Mouse (Mus musculus) induced T-regulatory cell, adult 2 months (primary cell): ENCODE data around the gene Zfp579.
"Not testable (repeated sequence)": the region's sequence is repeated elsewhere in the genome, so short reads cannot be mapped to it uniquely, and the experiment has no call there.

Experiments
- DNase-seq: peaks from one replicate; pipeline ENCODE4 v3.0.0-alpha.2; 2012; ENCODE audit warnings: low read depth

Gene Zfp579

GRCm38 (mm10) chr7:5015118-5016001, 19.4 kb upstream of the Zfp579 start, which contains the start of gene Gm44973:
Gene Gm44973, plus strand, starts transcription at chr7:5015496.
- peak; percentile 98 for DNase-seq

- peak; percentile 100 for DNase-seq
Measured at GRCm38 (mm10) chr7:5014251-5015117, 18.5 kb upstream of the Zfp579 start, which contains the start of the genes Zfp524 and Fiz1. Gene Zfp524, plus strand, starts transcription at chr7:5014415. Gene Fiz1, minus strand, starts transcription at chr7:5014697.

- peak; percentile 30 for DNase-seq
Measured at GRCm38 (mm10) chr7:5012681-5013513, 16.9 kb upstream of the Zfp579 start.

- no peak for DNase-seq
Measured at GRCm38 (mm10) chr7:5008229-5008628, 12.3 kb upstream of the Zfp579 start.

GRCm38 (mm10) chr7:5002876-5003275, 6.9 kb upstream of the Zfp579 start:
- not testable (repeated sequence) for DNase-seq

- peak; percentile 56 for DNase-seq
Measured at GRCm38 (mm10) chr7:4999876-5000275, 3.9 kb upstream of the Zfp579 start.

GRCm38 (mm10) chr7:4996934-4997333, 976 bp upstream of the Zfp579 start:
- DNase-seq = no peak

- no peak for DNase-seq
Measured at GRCm38 (mm10) chr7:4995268-4996002, 523 bp downstream of the Zfp579 start.

- DNase-seq = no peak
Measured at GRCm38 (mm10) chr7:4993999-4994788, 1.8 kb downstream of the Zfp579 start.

GRCm38 (mm10) chr7:4993347-4993998, 2.5 kb downstream of the Zfp579 start:
- no peak for DNase-seq

- DNase-seq = no peak
Measured at GRCm38 (mm10) chr7:4988250-4988649, 7.7 kb downstream of the Zfp579 start.

GRCm38 (mm10) chr7:4976832-4977231, 19.1 kb downstream of the Zfp579 start:
- DNase-seq = peak; percentile 28

GRCm38 (mm10) chr7:4975455-4975854, 20.5 kb downstream of the Zfp579 start:
- DNase-seq = no peak

GRCm38 (mm10) chr7:4972321-4973047, 23.5 kb downstream of the Zfp579 start:
- no peak for DNase-seq

- DNase-seq = no peak
Measured at GRCm38 (mm10) chr7:4971710-4972109, 24.2 kb downstream of the Zfp579 start.

- DNase-seq = no peak
Measured at GRCm38 (mm10) chr7:4971068-4971467, 24.9 kb downstream of the Zfp579 start, which contains the start of gene Sbk3. Gene Sbk3, minus strand, starts transcription at chr7:4971168.

GRCm38 (mm10) chr7:4964988-4965387, 31.0 kb downstream of the Zfp579 start:
- DNase-seq = no peak

- peak; percentile 76 for DNase-seq
Measured at GRCm38 (mm10) chr7:4964272-4964671, 31.7 kb downstream of the Zfp579 start, which contains the start of gene Sbk2. Gene Sbk2, minus strand, starts transcription at chr7:4964406.

GRCm38 (mm10) chr7:4963527-4963926, 32.4 kb downstream of the Zfp579 start:
- no peak for DNase-seq
